Mouse (Mus musculus): ENCODE measurements around the gene Aldh16a1. TPM values are rescaled to one million over a fixed set of nuclear protein-coding genes. Genes with fewer than 3 reads are reported as not detected.
"Not testable (repeated sequence)": the region's sequence is repeated elsewhere in the genome, so short reads cannot be mapped to it uniquely, and the experiment has no call there.

Gene Aldh16a1
- total RNA-seq, 2 experiments from 2014 or later, result 19.1 to 69.0 TPM

- ATAC-seq (replicated peaks; ENCODE audit: low FRiP score, low TSS enrichment, poor library complexity, severe bottlenecking), result peak; percentile 15; the same call in 1 of the 2 replicates
Measured at GRCm38 (mm10) chr7:45139904-45140723, 14.3 kb downstream of the Aldh16a1 start.

DNA sequence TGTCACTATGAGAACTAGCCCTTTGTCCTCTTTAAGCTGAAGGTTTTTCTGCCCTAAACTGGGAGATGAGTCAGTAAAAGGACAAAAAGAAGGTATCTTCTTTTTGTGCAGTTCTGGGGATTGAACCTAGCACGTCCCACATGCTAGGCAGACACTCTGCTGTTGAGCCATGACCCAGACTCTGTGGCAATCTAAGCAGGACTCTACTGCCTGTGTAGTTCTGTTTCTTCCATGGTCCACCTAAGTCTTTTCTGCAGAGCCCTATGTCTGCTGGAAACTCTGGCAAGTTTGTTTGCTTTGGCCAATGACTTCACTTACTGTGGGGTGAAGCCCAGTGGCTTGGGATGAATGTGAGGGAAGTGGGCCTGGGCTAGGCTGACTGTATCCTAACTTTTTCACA, 16.0 kb downstream of the Aldh16a1 start:
- ATAC-seq (replicated peaks; ENCODE audit: low FRiP score, low TSS enrichment, poor library complexity, severe bottlenecking), result no peak

DNA sequence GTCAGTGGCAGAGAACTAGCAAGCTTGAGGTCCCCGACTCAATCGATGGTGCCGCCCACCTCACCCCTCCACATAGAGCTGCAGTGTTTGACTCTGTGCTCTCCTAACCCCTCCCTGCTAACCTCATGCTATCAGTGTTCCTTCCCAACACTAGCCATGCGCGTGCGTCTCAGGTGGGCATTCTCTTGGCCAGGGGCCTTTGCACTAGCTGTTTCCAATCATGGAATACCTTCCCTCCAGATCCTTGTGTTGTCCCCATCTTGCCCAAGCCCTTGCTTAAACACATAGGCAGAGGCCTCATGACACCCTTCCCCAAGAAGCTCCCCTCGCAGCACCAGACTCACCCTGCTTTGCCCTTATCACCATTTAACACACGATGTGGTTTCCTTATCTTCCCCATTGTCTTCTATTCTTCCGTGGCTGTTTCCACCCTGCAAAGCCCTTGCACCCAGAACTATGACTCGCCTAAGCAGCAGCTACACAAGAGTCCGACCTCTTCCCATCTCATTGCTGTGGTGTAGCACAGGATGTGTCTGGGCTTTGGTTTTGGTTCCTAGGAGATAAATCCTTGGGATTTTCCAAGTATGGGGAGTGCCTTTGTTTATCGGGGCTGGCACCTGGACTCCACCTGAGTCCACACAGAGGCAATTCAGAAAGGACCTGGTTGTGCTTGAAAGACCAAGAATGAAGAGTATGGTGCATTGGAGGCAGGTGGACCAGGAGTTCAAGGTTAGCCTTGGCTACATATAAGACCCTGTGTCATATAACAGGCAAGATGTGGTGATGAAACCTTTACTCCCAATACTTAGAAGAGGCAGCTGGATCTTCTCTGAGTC, 17.0 kb downstream of the Aldh16a1 start:
- ATAC-seq (replicated peaks; ENCODE audit: low FRiP score, low TSS enrichment, poor library complexity, severe bottlenecking), result peak; percentile 72

- peak; percentile 44 for ATAC-seq (replicated peaks; ENCODE audit: low FRiP score, low TSS enrichment, poor library complexity, severe bottlenecking)
Measured at GRCm38 (mm10) chr7:45135993-45136567, 18.3 kb downstream of the Aldh16a1 start, which contains the start of the genes Gm45713 and Flt3l. Gm45713 (minus strand) TSS chr7:45136231. Flt3l (minus strand) TSS chr7:45136432.

- no peak for ATAC-seq (replicated peaks; ENCODE audit: low FRiP score, low TSS enrichment, poor library complexity, severe bottlenecking)
Measured at GRCm38 (mm10) chr7:45135370-45135769, 19.0 kb downstream of the Aldh16a1 start.

DNA sequence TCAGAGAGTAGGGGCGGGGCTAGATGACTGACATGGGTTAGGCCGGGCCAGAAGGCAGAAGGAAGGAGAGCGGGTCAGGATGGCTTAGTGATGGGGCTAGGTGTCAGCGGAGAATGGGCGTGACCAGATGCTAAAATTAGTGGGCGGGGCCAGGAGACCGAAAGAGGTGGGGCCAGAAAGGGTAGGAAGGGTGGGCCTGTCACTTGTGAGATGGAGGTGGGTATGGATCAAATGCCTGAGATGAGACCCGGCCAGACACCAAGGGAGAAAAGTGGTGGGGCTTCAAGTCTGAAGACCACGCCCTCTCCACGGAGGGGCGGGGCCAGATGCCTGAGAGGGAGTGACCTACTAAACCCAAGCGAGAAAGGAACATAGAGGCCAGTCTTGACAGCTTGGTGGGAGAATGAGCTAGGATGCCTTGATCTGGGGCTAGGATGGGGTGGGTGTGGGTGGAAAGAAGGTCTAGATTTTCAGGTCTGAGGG, 19.8 kb downstream of the Aldh16a1 start:
- peak; percentile 40 for ATAC-seq (replicated peaks; ENCODE audit: low FRiP score, low TSS enrichment, poor library complexity, severe bottlenecking)

DNA sequence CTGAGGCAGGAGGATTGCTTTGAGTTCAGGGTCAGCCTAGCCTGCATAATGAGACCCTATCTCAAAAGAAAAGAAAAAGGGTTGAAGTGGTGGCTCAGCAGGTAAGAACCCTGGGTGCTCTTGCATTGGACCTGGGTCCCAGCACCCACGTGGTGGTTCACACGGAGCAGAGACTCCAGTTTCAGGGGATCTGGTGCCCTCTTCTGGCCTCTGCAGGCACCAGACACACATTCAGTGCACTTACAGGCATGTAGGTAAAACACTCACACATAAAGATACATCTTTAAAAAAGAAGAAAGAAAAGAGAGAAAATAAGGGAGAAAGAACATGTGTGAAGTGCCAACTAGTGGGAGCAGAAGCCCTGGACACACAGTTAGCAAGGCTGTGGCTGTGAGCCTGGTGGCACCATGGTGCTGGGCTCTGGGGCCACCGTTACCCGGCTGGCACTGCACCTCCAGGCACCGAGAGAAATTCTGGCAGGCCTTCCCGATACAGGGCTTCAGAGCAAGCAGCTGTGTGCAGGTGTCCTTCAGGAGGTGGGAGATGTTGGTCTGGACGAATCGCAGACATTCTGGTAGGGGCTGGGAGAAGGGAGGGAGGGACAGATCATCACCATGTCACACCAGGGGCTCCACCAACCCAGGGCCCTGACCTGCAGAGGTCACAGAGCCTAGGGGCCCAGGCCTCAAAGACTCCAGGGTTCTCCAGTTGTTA, 20.8 kb downstream of the Aldh16a1 start:
- ATAC-seq (replicated peaks; ENCODE audit: low FRiP score, low TSS enrichment, poor library complexity, severe bottlenecking), result no peak

DNA sequence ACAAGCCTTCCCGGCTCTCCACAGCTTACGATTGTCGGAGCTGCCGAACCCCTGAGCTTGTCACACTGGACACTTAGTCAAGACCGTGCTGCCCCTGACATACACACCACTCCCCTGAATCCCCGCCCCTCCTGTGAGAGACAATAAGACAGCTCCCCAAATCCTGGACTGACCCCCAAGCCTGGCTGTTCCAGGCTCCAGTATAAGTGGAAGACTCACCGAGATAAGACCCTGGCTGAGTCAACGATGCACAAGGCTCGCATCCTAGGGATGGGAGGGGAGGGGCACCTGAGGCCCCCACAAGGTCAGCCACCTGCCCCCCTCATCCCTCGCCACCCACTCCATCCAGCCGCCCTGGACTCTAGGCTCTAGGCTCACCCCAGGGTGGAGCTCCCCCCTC, 22.5 kb downstream of the Aldh16a1 start:
- ATAC-seq (replicated peaks; ENCODE audit: low FRiP score, low TSS enrichment, poor library complexity, severe bottlenecking), result no peak

GRCm38 (mm10) chr7:45129776-45130512, 24.4 kb downstream of the Aldh16a1 start:
- ATAC-seq (replicated peaks; ENCODE audit: low FRiP score, low TSS enrichment, poor library complexity, severe bottlenecking), result no peak

DNA sequence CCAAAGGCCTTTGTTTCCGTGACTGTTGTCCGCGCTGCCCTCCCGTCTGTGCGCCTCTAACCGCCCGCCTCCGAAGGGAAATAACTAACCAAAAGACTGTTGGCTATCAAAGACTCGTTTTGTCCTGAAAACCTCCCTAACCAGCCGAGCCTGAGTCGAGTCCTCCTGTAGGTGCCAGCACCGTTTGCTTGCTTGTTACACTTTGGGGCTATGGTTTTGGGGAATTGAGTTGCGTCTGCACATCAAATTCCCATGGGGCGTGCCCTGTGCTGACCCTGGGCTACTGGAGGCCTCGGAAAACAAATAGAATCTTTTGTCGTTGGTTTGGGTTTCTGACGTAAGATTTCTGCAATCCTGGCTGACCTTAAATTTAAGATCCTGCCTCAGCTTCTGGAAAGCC, 25.1 kb downstream of the Aldh16a1 start:
- 0 out of 2 replicates have a peak, but pooled peaks have one; percentile 0 for ATAC-seq (replicated peaks; ENCODE audit: low FRiP score, low TSS enrichment, poor library complexity, severe bottlenecking)

- peak; percentile 77 for ATAC-seq (replicated peaks; ENCODE audit: low FRiP score, low TSS enrichment, poor library complexity, severe bottlenecking)
Measured at GRCm38 (mm10) chr7:45128624-45129246, 25.6 kb downstream of the Aldh16a1 start, which contains the start of gene Rpl13a. Rpl13a (minus strand) TSS chr7:45128761.

GRCm38 (mm10) chr7:45127700-45128224, 26.6 kb downstream of the Aldh16a1 start:
- ATAC-seq (replicated peaks; ENCODE audit: low FRiP score, low TSS enrichment, poor library complexity, severe bottlenecking), result no peak

DNA sequence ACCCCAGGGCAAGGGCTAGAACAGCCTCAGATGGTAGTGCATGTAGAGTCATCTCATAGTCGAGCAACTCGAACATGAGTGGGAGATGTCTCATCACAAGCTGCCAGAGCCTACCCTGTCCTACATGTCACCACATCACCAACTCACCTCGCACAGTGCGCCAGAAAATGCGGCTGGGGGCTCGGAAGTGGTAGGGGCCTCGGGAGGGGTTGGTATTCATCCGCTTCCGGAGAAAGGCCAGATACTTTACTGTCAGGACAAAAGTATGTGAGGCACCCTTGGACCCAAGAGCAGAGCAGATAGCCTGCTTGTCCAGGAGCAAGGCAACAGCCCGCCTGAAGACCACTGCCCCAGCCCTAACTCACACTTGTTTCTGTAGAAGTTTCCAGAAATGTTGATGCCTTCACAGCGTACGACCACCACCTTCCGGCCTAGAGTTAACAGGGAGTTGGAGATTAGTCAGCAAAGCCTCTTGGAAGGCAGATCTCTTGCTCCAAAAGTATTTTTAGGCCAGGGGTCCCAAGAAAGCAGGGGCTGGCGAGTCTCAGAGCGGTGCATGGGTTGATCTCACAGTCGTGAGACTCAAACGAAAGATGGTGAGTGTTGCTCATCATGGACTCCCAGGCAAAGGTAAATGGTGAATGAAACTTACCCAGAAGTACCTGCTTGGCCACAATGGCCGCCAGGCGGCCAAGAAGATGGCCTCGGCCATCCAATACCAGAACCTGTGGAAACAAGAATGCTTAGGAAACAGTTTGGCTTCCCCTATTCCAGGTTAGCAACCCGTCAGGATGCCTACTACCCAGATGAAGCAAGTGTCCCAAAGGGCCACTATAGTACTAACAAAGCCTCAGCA, 27.3 kb downstream of the Aldh16a1 start:
- no peak for ATAC-seq (replicated peaks; ENCODE audit: low FRiP score, low TSS enrichment, poor library complexity, severe bottlenecking)

DNA sequence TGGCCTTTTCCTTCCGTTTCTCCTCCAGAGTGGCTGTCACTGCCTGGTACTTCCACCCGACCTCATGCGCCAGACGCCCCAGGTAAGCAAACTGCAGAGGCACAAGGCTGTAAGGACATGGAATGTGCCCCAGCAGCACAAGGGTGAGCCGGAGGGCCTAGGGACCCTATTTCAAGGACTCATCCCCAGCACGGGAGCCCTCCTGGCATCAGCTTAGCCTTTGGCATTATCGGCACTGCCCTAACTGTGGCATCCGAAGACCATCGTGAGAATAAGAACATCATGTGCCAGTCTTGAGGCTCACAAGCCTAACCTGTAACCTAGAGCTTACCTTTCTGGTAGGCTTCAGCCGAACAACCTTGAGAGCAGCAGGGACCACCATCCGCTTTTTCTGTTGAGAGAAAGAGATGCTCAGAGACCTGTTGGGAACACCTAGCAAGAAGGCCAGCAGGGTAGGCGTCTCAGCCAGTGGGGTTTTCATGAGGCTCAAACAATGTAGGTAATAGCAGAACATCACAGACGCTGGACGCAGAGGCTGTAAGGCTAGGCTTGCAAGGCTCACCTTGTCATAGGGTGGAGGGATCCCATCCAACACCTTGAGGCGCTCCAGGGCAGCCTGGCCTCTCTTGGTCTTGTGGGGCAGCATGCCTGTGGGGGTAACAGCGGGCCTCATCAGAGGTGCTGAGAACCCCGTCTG, 28.1 kb downstream of the Aldh16a1 start:
- ATAC-seq (replicated peaks; ENCODE audit: low FRiP score, low TSS enrichment, poor library complexity, severe bottlenecking), result no peak

GRCm38 (mm10) chr7:45125649-45126048, 28.7 kb downstream of the Aldh16a1 start:
- ATAC-seq (replicated peaks; ENCODE audit: low FRiP score, low TSS enrichment, poor library complexity, severe bottlenecking), result not testable (repeated sequence)

DNA sequence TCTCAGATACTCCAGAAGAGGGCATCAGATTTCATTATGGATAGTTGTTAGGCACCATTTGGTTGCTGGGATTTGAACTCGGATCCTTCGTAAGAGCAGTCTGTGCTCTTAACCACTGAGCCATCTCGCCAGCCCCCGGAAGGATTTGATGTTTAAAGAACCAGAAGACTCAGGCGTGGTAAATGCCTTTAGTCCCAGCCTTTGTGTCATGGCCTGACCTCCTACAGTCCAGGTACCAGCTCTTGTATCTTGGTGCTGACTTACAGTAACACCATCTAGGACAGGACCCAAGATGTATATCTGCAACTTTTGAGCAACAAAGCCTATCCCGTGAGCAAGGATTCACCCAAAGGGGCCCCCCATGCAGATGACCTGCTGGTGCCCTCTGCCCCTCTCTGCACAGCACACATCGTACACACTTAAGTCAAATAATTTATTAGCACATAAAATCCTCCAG, 29.2 kb downstream of the Aldh16a1 start:
- ATAC-seq (replicated peaks; ENCODE audit: low FRiP score, low TSS enrichment, poor library complexity, severe bottlenecking), result no peak

Data from megakaryocyte-erythroid progenitor cell, adult 5-6 weeks (primary cell).